Mouse (Mus musculus) right cerebral cortex, postnatal 14 days (tissue): Measurements from ENCODE around the gene Gm20388.
A peak's percentile ranks its signal among the peaks of the same experiment; 100 is the strongest.

ENCODE experiments used
- DNase-seq: peaks from one replicate; pipeline ENCODE4 v3.0.0; 2022

Gm20388 gene

GRCm38 (mm10) chr8:120542995-120543394 is 632.4 kb downstream of the Gm20388 start:
- DNase-seq = no peak

GRCm38 (mm10) chr8:120543416-120544055 is 632.9 kb downstream of the Gm20388 start:
- no peak for DNase-seq

- DNase-seq = no peak
Measured at GRCm38 (mm10) chr8:120544155-120544554, 633.5 kb downstream of the Gm20388 start.

- DNase-seq = no peak
Measured at GRCm38 (mm10) chr8:120547562-120547961, 636.9 kb downstream of the Gm20388 start.

- DNase-seq = no peak
Measured at GRCm38 (mm10) chr8:120548313-120548761, 637.7 kb downstream of the Gm20388 start.

GRCm38 (mm10) chr8:120549321-120549921 is 638.8 kb downstream of the Gm20388 start:
- DNase-seq = no peak

- DNase-seq = no peak
Measured at GRCm38 (mm10) chr8:120549922-120550321, 639.3 kb downstream of the Gm20388 start.

GRCm38 (mm10) chr8:120550430-120550829 is 639.8 kb downstream of the Gm20388 start:
- no peak for DNase-seq

- DNase-seq = no peak
Measured at GRCm38 (mm10) chr8:120550937-120551676, 640.5 kb downstream of the Gm20388 start.

GRCm38 (mm10) chr8:120551677-120551980 is 641.0 kb downstream of the Gm20388 start:
- no peak for DNase-seq

GRCm38 (mm10) chr8:120552509-120552908 is 641.9 kb downstream of the Gm20388 start:
- no peak for DNase-seq

GRCm38 (mm10) chr8:120553441-120554123 is 642.9 kb downstream of the Gm20388 start:
- DNase-seq = no peak

GRCm38 (mm10) chr8:120554466-120555039 is 643.9 kb downstream of the Gm20388 start:
- no peak for DNase-seq

- DNase-seq = no peak
Measured at GRCm38 (mm10) chr8:120556198-120556892, 645.7 kb downstream of the Gm20388 start.

- peak; percentile 73 for DNase-seq
Measured at GRCm38 (mm10) chr8:120557170-120557965, 646.7 kb downstream of the Gm20388 start.

GRCm38 (mm10) chr8:120558162-120558561 is 647.5 kb downstream of the Gm20388 start:
- no peak for DNase-seq

GRCm38 (mm10) chr8:120559654-120560053 is 649.0 kb downstream of the Gm20388 start:
- no peak for DNase-seq

- DNase-seq = no peak
Measured at GRCm38 (mm10) chr8:120560535-120560934, 649.9 kb downstream of the Gm20388 start.

GRCm38 (mm10) chr8:120561539-120562435 is 651.1 kb downstream of the Gm20388 start:
- DNase-seq = no peak

GRCm38 (mm10) chr8:120562680-120563347 is 652.2 kb downstream of the Gm20388 start:
- DNase-seq = no peak
